Mouse (Mus musculus) forebrain, postnatal 0 days (tissue): Measurements from ENCODE around the gene Pqlc2. TPM values are rescaled to one million over a fixed set of nuclear protein-coding genes. Genes with fewer than 3 reads are reported as not detected.

Experiments used
- ATAC-seq: fragments of 200-750 bp; cut with Nextera tagmentation; 2 replicates; pipeline ENCODE4 v1.8.0; 2017; ENCODE audit warnings: mild to moderate bottlenecking, moderate library complexity
- DNase-seq: peaks from one replicate; pipeline ENCODE4 v3.0.0-alpha.2; 2015
- H3K27ac ChIP-seq: fragments of 300-500 bp; sonication (generic); 2 replicates; pipeline ENCODE4 v1.5.1; 2014; ENCODE audit warnings: low read depth, mild to moderate bottlenecking, antibody characterized with exemption, low read length, moderate library complexity, mixed read lengths
- H3K27me3 ChIP-seq: fragments of 300-500 bp; sonication (generic); 2 replicates; pipeline ENCODE4 v1.6.1; 2014; ENCODE audit warnings: mild to moderate bottlenecking, low read length, mixed read lengths; ENCODE audit not compliant: insufficient read depth
- H3K36me3 ChIP-seq: fragments of 300-500 bp; sonication (generic); 2 replicates; pipeline ENCODE4 v1.6.1; 2014; ENCODE audit warnings: mild to moderate bottlenecking, moderate library complexity; ENCODE audit not compliant: insufficient read depth
- H3K4me1 ChIP-seq: fragments of 300-500 bp; sonication (generic); 2 replicates; pipeline ENCODE4 v1.6.1; 2014; ENCODE audit warnings: antibody characterized with exemption; ENCODE audit not compliant: insufficient read depth
- H3K4me2 ChIP-seq: fragments of 300-500 bp; sonication (generic); 2 replicates; pipeline ENCODE4 v1.6.1; 2014; ENCODE audit warnings: low read depth, mild to moderate bottlenecking, moderate library complexity
- H3K4me3 ChIP-seq: fragments of 300-500 bp; sonication (generic); 2 replicates; pipeline ENCODE4 v1.5.1; 2014; ENCODE audit warnings: low read depth, low read length, mixed read lengths
- H3K9ac ChIP-seq: fragments of 300-500 bp; sonication (generic); 2 replicates; pipeline ENCODE4 v1.6.1; 2014; ENCODE audit warnings: mild to moderate bottlenecking
- H3K9me3 ChIP-seq: fragments of 300-500 bp; sonication (generic); 2 replicates; pipeline ENCODE4 v1.6.1; 2016; ENCODE audit warnings: low read length
- CTCF ChIP-seq: sonication (generic); IDR thresholded peaks from 2 replicates; pipeline ENCODE4 v1.5.1; 2016; ENCODE audit warnings: antibody characterized with exemption, control low read depth, low read depth
- WGBS: fragments of 180-500 bp; shearing (Covaris S2); extraction: QIAGEN DNeasy Blood & Tissue Kit; methylation state at CpG from one replicate; pipeline ENCODE4 v1.1.7; 2014; 5-methylcytosine and 5-hydroxymethylcytosine counted together
- polyA plus RNA-seq: library from polyadenylated mRNA; unstranded; fragments of >200 nt; fragmentation: Nextera tagmentation; extraction: Ambion mirVana; gene quantifications from 2 replicates; pipeline ENCODE4 v1.2.1, GENCODE M21; 2015
- total RNA-seq: library from RNA; depleted of rRNA; stranded (reverse); fragments of >200 nt; gene quantifications from 2 replicates; pipeline ENCODE4 v1.2.3, GENCODE M21; 2014

The Pqlc2 gene
- total and polyA plus RNA-seq, 2 experiments from 2014 or later = 12.1 to 15.3 TPM

- no peak overlapping the region for H3K27ac ChIP-seq
- H3K27me3 ChIP-seq = no peaks in the 10 kb centered on the region
- peaks cover 17% of the 10 kb centered on the region for H3K36me3 ChIP-seq
- H3K9ac ChIP-seq = no peak overlapping the region
- H3K4me3 ChIP-seq = no peak overlapping the region
- H3K4me1 ChIP-seq = no peaks in the 10 kb centered on the region
- 67% methylated on average over 7 of the region's 7 CpGs for WGBS
- no peak overlapping the region for H3K4me2 ChIP-seq
- H3K9me3 ChIP-seq = no peaks in the 10 kb centered on the region
- ATAC-seq (no peak), DNase-seq (no peak)
- TF ChIP-seq CTCF = no peak
Measured at GRCm38 (mm10) chr4:139341556-139342233, 31.2 kb upstream of the Pqlc2 start.

GRCm38 (mm10) chr4:139340835-139341234, 30.3 kb upstream of the Pqlc2 start:
- Histone ChIP-seq H3K9ac (no peak overlapping the region), H3K27me3 (no peaks in the 10 kb centered on the region), H3K4me2 (no peak overlapping the region), H3K4me3 (no peak overlapping the region), H3K36me3 (peaks cover 8% of the 10 kb centered on the region; the same call in 1 of the 2 replicates), H3K9me3 (no peaks in the 10 kb centered on the region), H3K27ac (no peak overlapping the region), H3K4me1 (no peaks in the 10 kb centered on the region)
- no peak for TF ChIP-seq CTCF
- DNase-seq = no peak
- WGBS = 83% methylated on average over 4 of the region's 4 CpGs
- no peak for ATAC-seq

GRCm38 (mm10) chr4:139338145-139338544, 27.6 kb upstream of the Pqlc2 start:
- Histone ChIP-seq H3K9ac (no peak overlapping the region), H3K9me3 (no peaks in the 10 kb centered on the region), H3K4me3 (no peak overlapping the region), H3K36me3 (no peaks in the 10 kb centered on the region), H3K27ac (no peak overlapping the region), H3K4me2 (no peak overlapping the region), H3K27me3 (no peaks in the 10 kb centered on the region), H3K4me1 (no peaks in the 10 kb centered on the region)
- TF ChIP-seq CTCF = no peak
- DNase-seq = no peak
- no peak for ATAC-seq
- 64% methylated on average over 33 of the region's 33 CpGs for WGBS

- H3K27me3 ChIP-seq = no peaks in the 10 kb centered on the region
- no peak overlapping the region for H3K4me3 ChIP-seq
- H3K27ac ChIP-seq = no peak overlapping the region
- TF ChIP-seq CTCF = peak; percentile 77
- no peaks in the 10 kb centered on the region for H3K36me3 ChIP-seq
- H3K4me2 ChIP-seq = 0 out of 2 replicates have a peak overlapping the region, but pooled peaks have one; percentile 17
- no peaks in the 10 kb centered on the region for H3K4me1 ChIP-seq
- no peaks in the 10 kb centered on the region for H3K9me3 ChIP-seq
- 32% methylated on average over 24 of the region's 24 CpGs for WGBS
- ATAC-seq = no peak
- no peak overlapping the region for H3K9ac ChIP-seq
- DNase-seq = peak; percentile 75
Measured at GRCm38 (mm10) chr4:139336822-139337483, 26.4 kb upstream of the Pqlc2 start.

GRCm38 (mm10) chr4:139335507-139335906, 25.0 kb upstream of the Pqlc2 start:
- Histone ChIP-seq H3K36me3 (no peaks in the 10 kb centered on the region), H3K27ac (no peak overlapping the region), H3K9ac (no peak overlapping the region), H3K9me3 (no peaks in the 10 kb centered on the region), H3K27me3 (no peaks in the 10 kb centered on the region), H3K4me1 (no peaks in the 10 kb centered on the region), H3K4me2 (no peak overlapping the region), H3K4me3 (no peak overlapping the region)
- TF ChIP-seq CTCF = no peak
- WGBS = 61% methylated on average over 7 of the region's 7 CpGs
- ATAC-seq = no peak
- DNase-seq = no peak

- no peak overlapping the region for H3K9ac ChIP-seq
- no peak overlapping the region for H3K27ac ChIP-seq
- no peak for TF ChIP-seq CTCF
- no peak for ATAC-seq
- H3K27me3 ChIP-seq = no peaks in the 10 kb centered on the region
- no peaks in the 10 kb centered on the region for H3K9me3 ChIP-seq
- DNase-seq = no peak
- WGBS = 76% methylated on average over 6 of the region's 9 CpGs
- H3K4me1 ChIP-seq = no peaks in the 10 kb centered on the region
- no peak overlapping the region for H3K4me2 ChIP-seq
- H3K4me3 ChIP-seq = no peak overlapping the region
- H3K36me3 ChIP-seq = no peaks in the 10 kb centered on the region
Measured at GRCm38 (mm10) chr4:139334631-139335295, 24.3 kb upstream of the Pqlc2 start.

GRCm38 (mm10) chr4:139330605-139331004, 20.1 kb upstream of the Pqlc2 start:
- H3K9ac ChIP-seq = no peak overlapping the region
- DNase-seq = peak; percentile 42
- no peak overlapping the region for H3K4me3 ChIP-seq
- WGBS = 13% methylated on average over 10 of the region's 10 CpGs
- TF ChIP-seq CTCF = peak; percentile 52
- H3K4me1 ChIP-seq = no peaks in the 10 kb centered on the region
- no peaks in the 10 kb centered on the region for H3K27me3 ChIP-seq
- H3K4me2 ChIP-seq = no peak overlapping the region
- H3K27ac ChIP-seq = no peak overlapping the region
- no peak for ATAC-seq
- H3K36me3 ChIP-seq = no peaks in the 10 kb centered on the region
- no peaks in the 10 kb centered on the region for H3K9me3 ChIP-seq
